Mouse (Mus musculus) heart, embryonic 11.5 days (tissue): ENCODE data around the gene Xylt1. TPM values are rescaled to one million over a fixed set of nuclear protein-coding genes. Genes with fewer than 3 reads are reported as not detected.

ENCODE experiments used
- ATAC-seq: fragments of 200-750 bp; cut with Nextera tagmentation; replicated peaks from 2 replicates; pipeline ENCODE4 v1.8.0; 2017; ENCODE audit warnings: moderate library complexity; ENCODE audit not compliant: insufficient number of reproducible peaks, low FRiP score, low TSS enrichment
- H3K27ac ChIP-seq: fragments of 300-500 bp; sonication (generic); 2 replicates; pipeline ENCODE4 v1.5.1; 2014; ENCODE audit warnings: mild to moderate bottlenecking, low read depth, low read length
- H3K27me3 ChIP-seq: fragments of 300-500 bp; sonication (generic); 2 replicates; pipeline ENCODE4 v1.6.1; 2014; ENCODE audit warnings: mild to moderate bottlenecking, low read length, mixed read lengths; ENCODE audit not compliant: control insufficient read depth, insufficient read depth
- H3K36me3 ChIP-seq: fragments of 300-500 bp; sonication (generic); 2 replicates; pipeline ENCODE4 v1.6.1; 2014; ENCODE audit warnings: mild to moderate bottlenecking, low read length, moderate library complexity, mixed read lengths; ENCODE audit not compliant: control insufficient read depth, insufficient read depth
- H3K4me1 ChIP-seq: fragments of 300-500 bp; sonication (generic); 2 replicates; pipeline ENCODE4 v1.6.1; 2014; ENCODE audit warnings: low read length; ENCODE audit not compliant: control insufficient read depth, insufficient read depth
- H3K4me2 ChIP-seq: fragments of 300-500 bp; sonication (generic); 2 replicates; pipeline ENCODE4 v1.6.1; 2014; ENCODE audit warnings: mild to moderate bottlenecking, moderate library complexity
- H3K4me3 ChIP-seq: fragments of 300-500 bp; sonication (generic); 2 replicates; pipeline ENCODE4 v1.5.1; 2014; ENCODE audit warnings: low read depth, low read length
- H3K9ac ChIP-seq: fragments of 300-500 bp; sonication (generic); 2 replicates; pipeline ENCODE4 v1.6.1; 2014; ENCODE audit warnings: mild to moderate bottlenecking, low read depth, low read length, moderate library complexity
- H3K9me3 ChIP-seq: fragments of 300-500 bp; sonication (generic); replicated peaks from 2 replicates; pipeline ENCODE4 v1.6.1; 2016; ENCODE audit warnings: low read length; ENCODE audit not compliant: control insufficient read depth
- WGBS: fragments of 180-500 bp; shearing (Covaris S2); extraction: QIAGEN DNeasy Blood & Tissue Kit; methylation state at CpG from one replicate; pipeline ENCODE4 v1.1.7; 2014; ENCODE audit not compliant: insufficient replicate concordance; 5-methylcytosine and 5-hydroxymethylcytosine counted together
- polyA plus RNA-seq: library from polyadenylated mRNA; unstranded; fragments of >200 nt; fragmentation: Nextera tagmentation; extraction: Ambion mirVana; gene quantifications from 2 replicates; pipeline ENCODE4 v1.2.1, GENCODE M21; 2014

The Xylt1 gene
- polyA plus RNA-seq, 1 experiment from 2014 or later, result 1.8 TPM

GRCm38 (mm10) chr7:117512301-117512700 lies 131.5 kb downstream of the Xylt1 start:
- whole genome bisulfite sequencing, result 73% methylated on average over 2 of the region's 2 CpGs
- no peaks in the 10 kb centered on the region for H3K9me3 ChIP-seq
- no peak overlapping the region for H3K4me2 ChIP-seq
- H3K27ac ChIP-seq, result no peak overlapping the region
- H3K36me3 ChIP-seq, result no peaks in the 10 kb centered on the region
- ATAC-seq, result no peak
- peaks cover 10% of the 10 kb centered on the region for H3K4me1 ChIP-seq
- no peak overlapping the region for H3K9ac ChIP-seq
- no peaks in the 10 kb centered on the region for H3K27me3 ChIP-seq
- H3K4me3 ChIP-seq, result no peak overlapping the region

GRCm38 (mm10) chr7:117515794-117516193 lies 135.0 kb downstream of the Xylt1 start:
- Histone ChIP-seq H3K27ac (no peak overlapping the region), H3K4me2 (no peak overlapping the region), H3K9ac (no peak overlapping the region), H3K36me3 (no peaks in the 10 kb centered on the region), H3K27me3 (no peaks in the 10 kb centered on the region), H3K9me3 (no peaks in the 10 kb centered on the region), H3K4me3 (no peak overlapping the region), H3K4me1 (no peaks in the 10 kb centered on the region)
- no peak for ATAC-seq
- WGBS, result 56% methylated on average over 1 of the region's 1 CpGs

GRCm38 (mm10) chr7:117516896-117517295 lies 136.1 kb downstream of the Xylt1 start:
- H3K9me3 ChIP-seq, result no peaks in the 10 kb centered on the region
- peak overlapping the region; percentile 22; the same call in 1 of the 2 replicates for H3K27ac ChIP-seq
- no peak for ATAC-seq
- WGBS, result 45% methylated on average over 4 of the region's 4 CpGs
- no peaks in the 10 kb centered on the region for H3K36me3 ChIP-seq
- H3K4me2 ChIP-seq, result no peak overlapping the region
- H3K27me3 ChIP-seq, result no peaks in the 10 kb centered on the region
- no peak overlapping the region for H3K9ac ChIP-seq
- peaks cover 4% of the 10 kb centered on the region; the same call in 1 of the 2 replicates for H3K4me1 ChIP-seq
- H3K4me3 ChIP-seq, result no peak overlapping the region

GRCm38 (mm10) chr7:117521369-117521768 lies 140.6 kb downstream of the Xylt1 start:
- Histone ChIP-seq H3K4me1 (peaks cover 9% of the 10 kb centered on the region; the same call in 1 of the 2 replicates), H3K27me3 (no peaks in the 10 kb centered on the region), H3K9ac (no peak overlapping the region), H3K4me2 (no peak overlapping the region), H3K9me3 (no peaks in the 10 kb centered on the region), H3K4me3 (no peak overlapping the region), H3K27ac (no peak overlapping the region; the same call in 1 of the 2 replicates), H3K36me3 (no peaks in the 10 kb centered on the region)
- no peak for ATAC-seq

- peaks cover 9% of the 10 kb centered on the region; the same call in 1 of the 2 replicates for H3K4me1 ChIP-seq
- ATAC-seq, result no peak
- H3K4me3 ChIP-seq, result no peak overlapping the region
- H3K27ac ChIP-seq, result no peak overlapping the region
- no peaks in the 10 kb centered on the region for H3K9me3 ChIP-seq
- WGBS, result 39% methylated on average over 4 of the region's 4 CpGs
- no peaks in the 10 kb centered on the region for H3K36me3 ChIP-seq
- H3K4me2 ChIP-seq, result no peak overlapping the region
- no peak overlapping the region for H3K9ac ChIP-seq
- H3K27me3 ChIP-seq, result no peaks in the 10 kb centered on the region
Measured at GRCm38 (mm10) chr7:117522092-117522635, 141.4 kb downstream of the Xylt1 start.

- WGBS, result 47% methylated on average over 7 of the region's 7 CpGs
- no peaks in the 10 kb centered on the region for H3K9me3 ChIP-seq
- H3K4me2 ChIP-seq, result no peak overlapping the region
- no peaks in the 10 kb centered on the region for H3K27me3 ChIP-seq
- H3K36me3 ChIP-seq, result no peaks in the 10 kb centered on the region
- no peak for ATAC-seq
- H3K4me1 ChIP-seq, result peaks cover 12% of the 10 kb centered on the region; the same call in 1 of the 2 replicates
- no peak overlapping the region for H3K9ac ChIP-seq
- H3K27ac ChIP-seq, result no peak overlapping the region
- no peak overlapping the region for H3K4me3 ChIP-seq
Measured at GRCm38 (mm10) chr7:117524430-117525214, 143.8 kb downstream of the Xylt1 start.

GRCm38 (mm10) chr7:117525678-117526077 lies 144.9 kb downstream of the Xylt1 start:
- Histone ChIP-seq H3K4me2 (no peak overlapping the region), H3K9ac (no peak overlapping the region), H3K27me3 (no peaks in the 10 kb centered on the region), H3K4me3 (no peak overlapping the region), H3K9me3 (no peaks in the 10 kb centered on the region), H3K4me1 (peaks cover 15% of the 10 kb centered on the region), H3K36me3 (no peaks in the 10 kb centered on the region), H3K27ac (no peak overlapping the region)
- 54% methylated on average over 5 of the region's 5 CpGs for WGBS
- ATAC-seq, result no peak

- WGBS, result 85% methylated on average over 3 of the region's 3 CpGs
- no peak overlapping the region for H3K9ac ChIP-seq
- H3K4me1 ChIP-seq, result peaks cover 13% of the 10 kb centered on the region
- no peaks in the 10 kb centered on the region for H3K27me3 ChIP-seq
- H3K9me3 ChIP-seq, result no peaks in the 10 kb centered on the region
- H3K4me3 ChIP-seq, result no peak overlapping the region
- ATAC-seq, result no peak
- no peaks in the 10 kb centered on the region for H3K36me3 ChIP-seq
- H3K4me2 ChIP-seq, result no peak overlapping the region
- no peak overlapping the region for H3K27ac ChIP-seq
Measured at GRCm38 (mm10) chr7:117526570-117526969, 145.8 kb downstream of the Xylt1 start.
